Mouse (Mus musculus): Measurements from ENCODE around the gene Cdk5r2. TPM values are rescaled to one million over a fixed set of nuclear protein-coding genes. Genes with fewer than 3 reads are reported as not detected.

Cdk5r2 gene
- polyA plus RNA-seq, 1 experiment from 2014 or later = 0.12 TPM

GRCm38 (mm10) chr1:74891513-74891912, 36.8 kb downstream of the Cdk5r2 start:
- ATAC-seq (ENCODE audit: low FRiP score, low TSS enrichment) = no peak

GRCm38 (mm10) chr1:74892351-74893133, 37.8 kb downstream of the Cdk5r2 start:
- Histone ChIP-seq H3K36me3 (ENCODE audit: control insufficient read depth, insufficient read depth, low read length) (no peaks in the 10 kb centered on the region), H3K9ac (ENCODE audit: low read length) (no peak overlapping the region), H3K4me2 (replicated peaks; ENCODE audit: low read depth) (peak overlapping the region; percentile 14; the same call in 1 of the 2 replicates), H3K4me3 (ENCODE audit: low read depth, low read length) (no peak overlapping the region), H3K4me1 (replicated peaks; ENCODE audit: control insufficient read depth, insufficient read depth) (no peaks in the 10 kb centered on the region), H3K27ac (replicated peaks) (no peak overlapping the region), H3K9me3 (ENCODE audit: control insufficient read depth, low read length) (no peaks in the 10 kb centered on the region), H3K27me3 (ENCODE audit: control insufficient read depth, insufficient read depth, low read length) (peaks cover 13% of the 10 kb centered on the region; the same call in 1 of the 2 replicates)
- WGBS = 3% methylated on average over 39 of the region's 39 CpGs
- TF ChIP-seq CTCF (IDR thresholded peaks at IDR 0.05; ENCODE audit: low read depth) (no peak), EP300 (optimal IDR thresholded peaks at IDR 0.05) (no peak)
- ATAC-seq (ENCODE audit: low FRiP score, low TSS enrichment) = no peak
- no peak for DNase-seq (ENCODE audit: low spot score)

More at GRCm38 (mm10) chr1:74891513-74891912, 36.8 kb downstream of the Cdk5r2 start:
- Histone ChIP-seq H3K27ac (replicated peaks) (no peak overlapping the region), H3K9ac (ENCODE audit: low read length) (no peak overlapping the region), H3K4me1 (replicated peaks; ENCODE audit: control insufficient read depth, insufficient read depth) (no peaks in the 10 kb centered on the region), H3K4me2 (replicated peaks; ENCODE audit: low read depth) (no peak overlapping the region), H3K36me3 (ENCODE audit: control insufficient read depth, insufficient read depth, low read length) (no peaks in the 10 kb centered on the region), H3K9me3 (ENCODE audit: control insufficient read depth, low read length) (no peaks in the 10 kb centered on the region), H3K4me3 (ENCODE audit: low read depth, low read length) (no peak overlapping the region), H3K27me3 (ENCODE audit: control insufficient read depth, insufficient read depth, low read length) (peaks cover 13% of the 10 kb centered on the region; the same call in 1 of the 2 replicates)
- peak; percentile 69 for DNase-seq (ENCODE audit: low spot score)
- WGBS = 0% methylated on average over 2 of the region's 8 CpGs
- TF ChIP-seq EP300 (optimal IDR thresholded peaks at IDR 0.05) (no peak), CTCF (IDR thresholded peaks at IDR 0.05; ENCODE audit: low read depth) (no peak)

GRCm38 (mm10) chr1:74893134-74893855, 38.6 kb downstream of the Cdk5r2 start, which contains the start of gene Cryba2:
TSS of gene Cryba2 (minus strand) at chr1:74893143.
- no peak for TF ChIP-seq EP300 (optimal IDR thresholded peaks at IDR 0.05)
- peak; percentile 82 for TF ChIP-seq CTCF (IDR thresholded peaks at IDR 0.05; ENCODE audit: low read depth)
- Histone ChIP-seq H3K9me3 (ENCODE audit: control insufficient read depth, low read length) (no peaks in the 10 kb centered on the region), H3K36me3 (ENCODE audit: control insufficient read depth, insufficient read depth, low read length) (no peaks in the 10 kb centered on the region), H3K4me3 (ENCODE audit: low read depth, low read length) (no peak within 1 kb of the TSS; the same call in 1 of the 2 replicates), H3K27me3 (ENCODE audit: control insufficient read depth, insufficient read depth, low read length) (peaks cover 13% of the 10 kb centered on the region; the same call in 1 of the 2 replicates), H3K4me2 (replicated peaks; ENCODE audit: low read depth) (peak within 1 kb of the TSS; percentile 14; the same call in 1 of the 2 replicates), H3K27ac (replicated peaks) (no peak within 1 kb of the TSS), H3K4me1 (replicated peaks; ENCODE audit: control insufficient read depth, insufficient read depth) (no peaks in the 10 kb centered on the region), H3K9ac (ENCODE audit: low read length) (no peak within 1 kb of the TSS)
- WGBS = 4% methylated on average over 25 of the region's 25 CpGs
- peak; percentile 48; the same call in 1 of the 2 replicates for ATAC-seq (ENCODE audit: low FRiP score, low TSS enrichment)
- DNase-seq (ENCODE audit: low spot score) = peak; percentile 76

GRCm38 (mm10) chr1:74894966-74895365, 40.2 kb downstream of the Cdk5r2 start:
- no peak for ATAC-seq (ENCODE audit: low FRiP score, low TSS enrichment)
- TF ChIP-seq EP300 (optimal IDR thresholded peaks at IDR 0.05) (no peak), CTCF (IDR thresholded peaks at IDR 0.05; ENCODE audit: low read depth) (peak; percentile 80)
- Histone ChIP-seq H3K36me3 (ENCODE audit: control insufficient read depth, insufficient read depth, low read length) (no peaks in the 10 kb centered on the region), H3K4me2 (replicated peaks; ENCODE audit: low read depth) (no peak overlapping the region), H3K27ac (replicated peaks) (no peak overlapping the region), H3K4me1 (replicated peaks; ENCODE audit: control insufficient read depth, insufficient read depth) (no peaks in the 10 kb centered on the region), H3K4me3 (ENCODE audit: low read depth, low read length) (no peak overlapping the region), H3K9me3 (ENCODE audit: control insufficient read depth, low read length) (no peaks in the 10 kb centered on the region), H3K9ac (ENCODE audit: low read length) (no peak overlapping the region), H3K27me3 (ENCODE audit: control insufficient read depth, insufficient read depth, low read length) (peaks cover 13% of the 10 kb centered on the region; the same call in 1 of the 2 replicates)
- peak; percentile 77 for DNase-seq (ENCODE audit: low spot score)
- 15% methylated on average over 4 of the region's 4 CpGs for WGBS

- Histone ChIP-seq H3K4me3 (ENCODE audit: low read depth, low read length) (no peak overlapping the region), H3K9me3 (ENCODE audit: control insufficient read depth, low read length) (no peaks in the 10 kb centered on the region), H3K4me2 (replicated peaks; ENCODE audit: low read depth) (no peak overlapping the region), H3K9ac (ENCODE audit: low read length) (no peak overlapping the region), H3K4me1 (replicated peaks; ENCODE audit: control insufficient read depth, insufficient read depth) (no peaks in the 10 kb centered on the region; the same call in 1 of the 2 replicates), H3K36me3 (ENCODE audit: control insufficient read depth, insufficient read depth, low read length) (no peaks in the 10 kb centered on the region), H3K27ac (replicated peaks) (no peak overlapping the region), H3K27me3 (ENCODE audit: control insufficient read depth, insufficient read depth, low read length) (peaks cover under 1% of the 10 kb centered on the region; the same call in 1 of the 2 replicates)
- DNase-seq (ENCODE audit: low spot score) (no peak), ATAC-seq (ENCODE audit: low FRiP score, low TSS enrichment) (no peak)
- no peak for TF ChIP-seq CTCF (IDR thresholded peaks at IDR 0.05; ENCODE audit: low read depth)
- TF ChIP-seq EP300 (optimal IDR thresholded peaks at IDR 0.05) = no peak
- WGBS = 7% methylated on average over 7 of the region's 7 CpGs
These were observed 43.2 kb downstream of the Cdk5r2 start for GRCm38 (mm10) chr1:74897976-74898375.
